23 mouse cellular contexts compared by ENCODE assay signal in genomic region chr6:113653551-113653950, GRCm38 (mm10). TPM values are rescaled to one million over a fixed set of nuclear protein-coding genes. Genes with fewer than 3 reads are reported as not detected.
"Had no signal": no experiment of that assay in that cellular context is flagged by ENCODE, and none has a peak within 500 bp of the region (broad histone marks: within the 10 kb centered on the region; RNA-seq: fewer than 3 reads in every experiment).

No protein-coding gene starts in this region.

- H3K27me3 ChIP-seq: intestine, embryonic 15.5 days; kidney, embryonic 15.5 days; lung, embryonic 15.5 days; neural tube, embryonic 15.5 days; stomach, embryonic 15.5 days had no signal

- H3K4me3 ChIP-seq: intestine, embryonic 15.5 days; kidney, embryonic 15.5 days; lung, embryonic 15.5 days; midbrain, embryonic 10.5 days; myocyte; neural tube, embryonic 15.5 days; stomach, embryonic 15.5 days had no signal

- H3K4me1 ChIP-seq: neural tube, embryonic 15.5 days; stomach, embryonic 15.5 days had no signal

- ATAC-seq: intestine, embryonic 15.5 days had no signal

- H3K9ac ChIP-seq: intestine, embryonic 15.5 days; kidney, embryonic 15.5 days; lung, embryonic 15.5 days; neural tube, embryonic 15.5 days; stomach, embryonic 15.5 days had no signal

- H3K36me3 ChIP-seq: intestine, embryonic 15.5 days; kidney, embryonic 15.5 days; lung, embryonic 15.5 days; midbrain, embryonic 10.5 days; neural tube, embryonic 15.5 days; stomach, embryonic 15.5 days had no signal

- DNase-seq: kidney, adult 18-20 months; kidney, postnatal 14 days; layer of hippocampus, adult 9-11 months; layer of hippocampus, postnatal 36 days; left cerebral cortex, postnatal 4 days; lung, postnatal 14 days; midbrain, embryonic 14.5 days; right cerebral cortex, adult 18-20 months; right cerebral cortex, postnatal 25 days; thymus, adult 2 months; thymus, postnatal 25 days had no signal

- H3K4me2 ChIP-seq: intestine, embryonic 15.5 days; kidney, embryonic 15.5 days; lung, embryonic 15.5 days; neural tube, embryonic 15.5 days; stomach, embryonic 15.5 days had no signal

- H3K9me3 ChIP-seq: intestine, embryonic 15.5 days; kidney, embryonic 15.5 days; lung, embryonic 15.5 days; midbrain, embryonic 10.5 days; neural tube, embryonic 15.5 days; stomach, embryonic 15.5 days had no signal

- H3K27ac ChIP-seq: intestine, embryonic 15.5 days; kidney, embryonic 15.5 days; lung, embryonic 15.5 days; midbrain, embryonic 10.5 days; neural tube, embryonic 15.5 days; stomach, embryonic 15.5 days had no signal

RNA-seq across cellular contexts. Expression of gene Fancd2os, which starts 53.0 kb away (rescaled TPM):
- total RNA-seq: left cerebral cortex, postnatal 10 days had no signal
- polyA plus RNA-seq: intestine, embryonic 15.5 days; large intestine, adult 2 months; liver, embryonic 16.5 days; lung, embryonic 15.5 days; midbrain, embryonic 14.5 days; neural tube, embryonic 11.5 days; neural tube, embryonic 15.5 days; thymus, adult 2 months; urinary bladder, adult 2 months had no signal
